Mouse (Mus musculus) thymus, adult 2 months (tissue): ENCODE results near the gene Nckap5. TPM values are rescaled to one million over a fixed set of nuclear protein-coding genes. Genes with fewer than 3 reads are reported as not detected.

ENCODE experiments used
- DNase-seq: peaks from one replicate; pipeline ENCODE4 v3.0.0; 2021
- H3K27ac ChIP-seq: fragments of 200-500 bp; 2 replicates; pipeline ENCODE4 v1.5.1; 2012; ENCODE audit warnings: low read length, control low read depth; ENCODE audit not compliant: control insufficient read depth, insufficient read depth
- H3K27me3 ChIP-seq: fragments of 200-500 bp; 2 replicates; pipeline ENCODE4 v1.6.1; 2012; ENCODE audit warnings: mild to moderate bottlenecking, low read length, moderate library complexity, mixed read lengths; ENCODE audit not compliant: control insufficient read depth, insufficient read depth
- H3K36me3 ChIP-seq: fragments of 200-500 bp; 2 replicates; pipeline ENCODE4 v1.6.1; 2012; ENCODE audit warnings: mild to moderate bottlenecking, low read length, moderate library complexity; ENCODE audit not compliant: control insufficient read depth, insufficient read depth
- H3K4me1 ChIP-seq: fragments of 200-500 bp; replicated peaks from 2 replicates; pipeline ENCODE4 v1.6.1; 2012; ENCODE audit warnings: low read length; ENCODE audit not compliant: control insufficient read depth, insufficient read depth
- H3K4me3 ChIP-seq: fragments of 200-500 bp; 2 replicates; pipeline ENCODE4 v1.5.1; 2012; ENCODE audit warnings: mild to moderate bottlenecking, low read length, control low read depth, moderate library complexity; ENCODE audit not compliant: control insufficient read depth, insufficient read depth
- CTCF ChIP-seq: fragments of 200-500 bp; IDR thresholded peaks from 2 replicates; pipeline ENCODE4 v1.5.1; 2012; ENCODE audit warnings: mild to moderate bottlenecking, control low read depth, low read length, moderate library complexity, borderline replicate concordance; ENCODE audit not compliant: control insufficient read depth, poor library complexity, insufficient read depth; ENCODE audit errors: extremely low read depth
- POLR2A ChIP-seq: fragments of 200-500 bp; IDR thresholded peaks from 2 replicates; pipeline ENCODE4 v1.6.1; 2012; ENCODE audit warnings: mild to moderate bottlenecking, low read length, control low read depth, moderate library complexity; ENCODE audit not compliant: control insufficient read depth, poor library complexity, insufficient read depth; ENCODE audit errors: extremely low read depth
- WGBS: fragments of 180-500 bp; shearing (Covaris S2); methylation state at CpG from one replicate; pipeline ENCODE4 v1.1.7; 2018; 5-methylcytosine and 5-hydroxymethylcytosine counted together
- polyA plus RNA-seq: library from polyadenylated mRNA; depleted of rRNA; stranded (reverse); fragments of >200 nt; gene quantifications from 2 replicates; pipeline ENCODE4 v1.2.3, GENCODE M21; 2012

Gene Nckap5
- polyA plus RNA-seq, 1 experiment, result 0.50 TPM

DNA sequence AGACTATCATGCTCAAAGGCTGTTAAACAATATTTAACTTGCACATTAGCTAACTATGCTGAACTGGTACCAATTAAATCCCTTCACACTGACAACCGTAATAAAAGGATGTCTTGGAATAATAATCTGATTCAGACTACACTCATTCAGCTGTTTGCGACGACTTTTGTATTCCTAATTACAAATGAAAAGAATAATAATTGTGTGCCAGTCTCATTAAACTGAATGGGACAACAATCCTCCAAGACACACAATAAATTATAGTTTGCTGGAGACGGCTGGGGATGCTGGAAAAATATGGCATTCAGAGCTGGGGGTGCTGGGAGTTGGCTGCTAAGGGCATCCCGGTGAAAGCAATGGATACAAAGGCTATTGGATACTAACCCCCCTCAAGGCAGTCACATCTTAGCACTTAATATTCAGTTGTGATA lies 818.9 kb downstream of the Nckap5 start:
- no peaks in the 10 kb centered on the region for H3K4me1 ChIP-seq
- H3K4me3 ChIP-seq, result no peak overlapping the region
- H3K36me3 ChIP-seq, result no peaks in the 10 kb centered on the region
- no peaks in the 10 kb centered on the region for H3K27me3 ChIP-seq
- 96% methylated on average over 5 of the region's 5 CpGs for WGBS
- DNase-seq, result no peak
- H3K27ac ChIP-seq, result no peak overlapping the region
- TF ChIP-seq POLR2A (no peak), CTCF (no peak)

DNA sequence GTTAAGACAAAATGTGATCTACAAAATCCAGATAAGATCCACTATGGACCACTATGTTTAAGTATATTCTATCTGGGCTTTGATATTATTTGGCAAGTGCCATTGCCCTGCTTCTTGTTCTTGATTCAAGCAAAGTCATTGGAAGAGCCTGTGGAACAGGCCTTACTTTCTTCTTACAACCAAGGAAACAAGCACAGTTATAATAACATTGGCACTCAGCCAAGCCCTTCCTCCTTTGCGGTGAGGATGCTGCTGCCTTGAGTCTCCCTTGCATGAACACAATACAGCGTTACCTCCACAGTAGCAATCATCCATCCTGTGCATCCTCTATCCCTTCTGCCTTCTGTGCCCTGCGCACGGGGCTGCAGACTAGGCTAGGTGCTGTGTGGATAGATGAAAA lies 823.0 kb downstream of the Nckap5 start:
- Histone ChIP-seq H3K27ac (no peak overlapping the region), H3K4me3 (no peak overlapping the region), H3K27me3 (no peaks in the 10 kb centered on the region), H3K4me1 (no peaks in the 10 kb centered on the region), H3K36me3 (no peaks in the 10 kb centered on the region)
- no peak for DNase-seq
- 77% methylated on average over 4 of the region's 4 CpGs for WGBS
- no peak for TF ChIP-seq POLR2A
- TF ChIP-seq CTCF, result no peak

DNA sequence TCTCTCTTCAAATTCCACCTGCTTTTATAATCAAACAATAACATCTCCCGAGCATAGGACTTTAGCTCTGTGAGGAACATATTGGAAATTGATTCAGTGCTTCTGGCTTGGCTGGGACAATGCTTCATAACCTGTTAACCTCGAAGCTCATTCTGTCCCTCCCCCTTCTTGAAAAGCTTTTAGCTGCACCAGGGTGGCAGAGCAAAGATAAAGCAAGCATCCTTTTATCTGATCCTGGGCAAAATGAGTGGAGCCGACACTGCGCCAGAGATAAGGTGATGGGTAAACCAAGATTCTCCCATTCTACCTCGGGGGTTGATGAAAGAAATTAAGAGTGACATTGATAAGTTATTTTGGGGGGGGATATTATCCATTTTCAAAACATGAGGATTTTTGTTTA lies 824.9 kb downstream of the Nckap5 start:
- Histone ChIP-seq H3K4me3 (no peak overlapping the region), H3K27ac (no peak overlapping the region), H3K36me3 (no peaks in the 10 kb centered on the region), H3K4me1 (no peaks in the 10 kb centered on the region), H3K27me3 (no peaks in the 10 kb centered on the region)
- TF ChIP-seq CTCF (no peak), POLR2A (no peak)
- DNase-seq, result no peak
- WGBS, result 83% methylated on average over 5 of the region's 5 CpGs

DNA sequence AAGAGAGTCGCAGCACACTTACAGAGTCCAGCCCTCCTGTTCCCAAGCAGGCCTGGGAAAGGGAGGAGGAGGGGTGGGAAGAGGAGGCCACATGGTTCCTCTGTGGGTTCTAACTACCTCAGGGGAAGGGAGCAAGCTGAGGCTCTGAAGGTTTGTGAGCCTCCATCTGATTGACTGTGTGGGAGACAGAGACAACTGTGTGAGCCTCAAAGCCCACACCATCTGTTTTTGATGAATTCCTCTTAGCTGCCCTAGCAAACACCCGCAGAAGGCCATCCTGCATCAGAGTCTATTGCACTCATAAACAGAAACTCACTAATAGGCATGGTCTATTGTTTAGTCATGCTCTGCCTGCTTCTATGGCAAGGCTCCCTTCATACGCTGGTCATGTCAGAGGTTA lies 834.1 kb downstream of the Nckap5 start:
- TF ChIP-seq CTCF (no peak), POLR2A (no peak)
- no peaks in the 10 kb centered on the region for H3K4me1 ChIP-seq

DNA sequence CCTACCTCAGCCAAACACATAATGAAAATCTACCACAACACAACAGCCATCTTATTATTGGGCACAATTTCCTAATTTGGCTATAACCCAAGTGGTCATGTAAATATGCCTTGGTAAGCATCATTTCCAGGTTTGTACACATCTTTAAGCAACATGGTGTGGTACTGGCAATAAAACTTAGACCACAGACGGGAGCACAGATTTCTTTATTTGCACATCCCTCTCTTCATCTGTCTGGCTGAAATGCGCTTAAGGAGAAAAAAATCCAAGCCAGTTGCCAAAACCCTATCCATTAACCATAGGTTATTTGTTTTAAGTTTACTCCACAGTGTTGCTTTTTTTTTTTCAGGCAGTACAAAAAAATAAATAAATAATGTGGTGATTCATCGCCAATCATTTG lies 842.8 kb downstream of the Nckap5 start:
- 93% methylated on average over 3 of the region's 3 CpGs for WGBS
- no peaks in the 10 kb centered on the region for H3K4me1 ChIP-seq
- no peaks in the 10 kb centered on the region for H3K36me3 ChIP-seq
- H3K27ac ChIP-seq, result no peak overlapping the region
- H3K27me3 ChIP-seq, result no peaks in the 10 kb centered on the region
- DNase-seq, result no peak
- TF ChIP-seq POLR2A (no peak), CTCF (no peak)
- no peak overlapping the region for H3K4me3 ChIP-seq

More for the DNA sequence above, 834.1 kb downstream of the Nckap5 start:
- Histone ChIP-seq H3K36me3 (no peaks in the 10 kb centered on the region), H3K27me3 (no peaks in the 10 kb centered on the region), H3K27ac (no peak overlapping the region), H3K4me3 (no peak overlapping the region)
- WGBS, result 77% methylated on average over 3 of the region's 3 CpGs
- no peak for DNase-seq

DNA sequence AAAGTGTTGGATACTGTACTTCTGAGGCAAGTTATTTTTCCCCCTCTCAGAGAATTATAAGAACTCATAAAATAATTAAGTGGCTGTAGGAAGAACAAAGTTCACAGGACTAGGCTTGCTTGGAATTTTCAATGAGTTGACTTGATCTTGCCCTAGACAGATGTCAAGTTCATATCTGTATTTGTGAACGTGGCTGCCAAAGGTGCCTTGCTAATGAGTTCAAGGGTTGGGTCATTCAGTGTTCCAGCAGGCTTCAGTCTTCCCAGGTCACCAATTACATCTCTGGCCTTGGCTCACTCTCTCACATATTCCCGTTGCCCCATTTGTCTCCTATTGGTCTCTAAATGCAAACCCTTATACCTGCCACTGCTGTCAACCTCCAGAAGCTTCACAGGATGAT lies 846.0 kb downstream of the Nckap5 start:
- H3K27ac ChIP-seq, result no peak overlapping the region
- no peaks in the 10 kb centered on the region for H3K27me3 ChIP-seq
- no peaks in the 10 kb centered on the region for H3K36me3 ChIP-seq
- 74% methylated on average over 2 of the region's 2 CpGs for WGBS
- no peak for TF ChIP-seq CTCF
- TF ChIP-seq POLR2A, result no peak
- H3K4me3 ChIP-seq, result no peak overlapping the region
- no peak for DNase-seq
- H3K4me1 ChIP-seq, result no peaks in the 10 kb centered on the region

DNA sequence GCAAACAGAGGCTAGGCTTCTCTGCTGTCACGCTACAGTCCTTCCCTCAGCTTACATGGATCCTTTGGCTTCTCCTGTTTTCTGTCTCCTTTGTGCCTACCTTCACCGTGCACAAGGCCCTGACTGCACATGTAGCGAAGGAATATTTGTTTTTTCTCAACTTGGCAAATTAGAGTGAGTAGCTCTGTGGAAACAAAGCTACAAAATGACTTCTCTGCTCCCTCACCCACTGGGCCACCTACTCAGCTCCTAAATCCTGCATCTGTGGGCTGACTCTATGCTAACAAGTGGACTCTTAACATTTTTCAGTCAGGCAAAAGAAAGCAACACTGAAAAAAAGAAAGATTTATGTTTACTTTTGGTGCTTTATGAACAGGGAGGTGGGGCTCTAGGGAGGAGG lies 856.0 kb downstream of the Nckap5 start:
- WGBS, result 95% methylated on average over 3 of the region's 3 CpGs
- no peaks in the 10 kb centered on the region for H3K4me1 ChIP-seq
- no peaks in the 10 kb centered on the region for H3K36me3 ChIP-seq
- H3K27ac ChIP-seq, result no peak overlapping the region
- TF ChIP-seq POLR2A (no peak), CTCF (no peak)
- H3K27me3 ChIP-seq, result no peaks in the 10 kb centered on the region
- DNase-seq, result no peak
- no peak overlapping the region for H3K4me3 ChIP-seq
